Mouse (Mus musculus): ENCODE results near the gene Zfp61.

DNA sequence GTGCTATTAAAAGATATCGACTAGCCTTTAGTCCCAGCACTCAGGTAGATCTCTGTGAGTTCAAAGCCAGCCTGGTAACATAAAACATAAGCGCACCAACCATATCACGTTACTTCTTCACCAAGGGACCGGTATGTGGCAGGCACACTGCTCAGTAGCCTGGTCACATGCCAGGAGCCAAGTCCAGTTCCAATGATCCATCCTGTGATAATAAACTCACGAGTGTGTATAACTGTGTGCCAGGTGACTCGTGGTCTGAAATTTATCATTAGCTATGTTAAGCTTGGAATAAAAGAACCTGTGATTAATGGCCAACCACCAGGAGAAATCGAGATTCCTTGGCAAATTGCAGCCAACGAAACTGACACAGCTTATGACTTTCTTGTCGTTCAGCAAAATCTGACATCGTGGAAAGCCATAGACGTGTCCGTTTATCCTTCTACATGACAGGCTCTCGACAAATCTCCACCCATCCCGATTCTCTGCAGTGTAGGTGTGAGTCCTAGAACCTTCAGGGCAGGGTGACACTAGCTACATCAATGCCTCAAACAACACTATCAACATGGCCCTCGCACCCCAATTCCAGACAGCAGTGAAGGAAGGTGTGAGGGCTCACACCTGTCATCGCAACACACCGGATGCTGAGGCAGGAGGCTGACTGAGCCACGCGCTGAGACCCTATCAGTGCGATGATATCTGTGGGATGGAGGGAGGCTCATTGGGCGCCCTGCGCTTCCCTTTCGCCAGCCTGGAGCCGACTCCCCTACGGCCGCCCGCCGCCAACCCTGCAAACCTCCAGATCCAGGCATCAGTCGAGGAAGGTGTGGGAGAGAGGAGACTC, 14.9 kb upstream of the Zfp61 start:
- TF ChIP-seq CTCF (IDR thresholded peaks at IDR 0.05; ENCODE audit: borderline replicate concordance, insufficient read depth, low read length), result no peak
- TF ChIP-seq POLR2A (IDR thresholded peaks at IDR 0.05; ENCODE audit: low read depth, low read length), result 0 out of 2 replicates have a peak, but pooled peaks have one; percentile 12
